Comparison of ENCODE assay signal across 8 mouse cellular contexts in genomic region chr15:97581724-97582154, GRCm38 (mm10).
DNase-seq lines count a peak whose midpoint lies in the region; ATAC-seq and TF ChIP-seq lines count a peak whose summit lies in the region.

No protein-coding gene starts in this region.

- H3K9ac ChIP-seq in forebrain, postnatal 0 days = no peak overlapping the region

- peak; percentile 27 for DNase-seq in MN1 (ENCODE audit: low spot score)
- peak; percentile 48 for DNase-seq in forebrain, postnatal 0 days
- DNase-seq in layer of hippocampus, postnatal 25 days (ENCODE audit: extremely low spot score in 1 of 2, low spot score in 1 of 2) = peak; percentile 53 to 74
- peak; percentile 92 for DNase-seq in lung, postnatal 10 days
- DNase-seq in right cerebral cortex, postnatal 14 days = peak; percentile 68
- peak; percentile 84 to 91 for DNase-seq in urinary bladder, postnatal 36 days (ENCODE audit: low spot score in 2 of 2)

- no peaks in the 10 kb centered on the region for H3K36me3 ChIP-seq in forebrain, postnatal 0 days (ENCODE audit: insufficient read depth)

- WGBS in forebrain, postnatal 0 days = 26% methylated on average over 13 of the region's 13 CpGs

- peak; percentile 29; the same call in 1 of the 2 replicates for ATAC-seq in forebrain, postnatal 0 days
- ATAC-seq in hematopoietic stem cell, adult 5-6 weeks (replicated peaks in 1 of 2; ENCODE audit: insufficient read depth in 1 of 2, low FRiP score in 2 of 2, low TSS enrichment in 1 of 2, low read depth in 1 of 2, poor library complexity in 2 of 2, severe bottlenecking in 2 of 2) = peak; percentile 95 to 97

- no peaks in the 10 kb centered on the region for H3K27me3 ChIP-seq in forebrain, postnatal 0 days (ENCODE audit: insufficient read depth, low read length)

- peak; percentile 80 for TF ChIP-seq CTCF in forebrain, postnatal 0 days (IDR thresholded peaks at IDR 0.05; ENCODE audit: low read depth)

- H3K4me3 ChIP-seq in brown adipose tissue, adult 24 weeks (ENCODE audit: insufficient read depth, low read depth, low read length) = no peak overlapping the region
- no peak overlapping the region for H3K4me3 ChIP-seq in forebrain, postnatal 0 days (ENCODE audit: low read depth, low read length)

- peaks cover 5% of the 10 kb centered on the region; the same call in 1 of the 2 replicates for H3K9me3 ChIP-seq in forebrain, postnatal 0 days (ENCODE audit: low read length)

- no peak overlapping the region for H3K4me2 ChIP-seq in forebrain, postnatal 0 days (ENCODE audit: low read depth)

- H3K27ac ChIP-seq in brown adipose tissue, adult 24 weeks (replicated peaks; ENCODE audit: low read depth, low read length) = peak overlapping the region; percentile 47
- no peak overlapping the region for H3K27ac ChIP-seq in forebrain, postnatal 0 days (ENCODE audit: low read depth, low read length)

- peaks cover 8% of the 10 kb centered on the region for H3K4me1 ChIP-seq in brown adipose tissue, adult 24 weeks (ENCODE audit: control insufficient read depth, insufficient read depth, insufficient read length, low read length)
- no peaks in the 10 kb centered on the region for H3K4me1 ChIP-seq in forebrain, postnatal 0 days (ENCODE audit: insufficient read depth)

Comparison
In these comparisons a context has a peak if more than half of its experiments do, and no peak if none do; other contexts are left out.
1. DNase-seq: peak in every context shown above with its lines; median percentile 92 in lung, postnatal 10 days; 88 in urinary bladder, postnatal 36 days; 68 in right cerebral cortex, postnatal 14 days; 64 in layer of hippocampus, postnatal 25 days; 48 in forebrain, postnatal 0 days; 27 in MN1.